Mouse (Mus musculus) spleen, embryonic (tissue): ENCODE measurements around the gene Pnrc2.

Source experiments
- CTCF ChIA-PET: fragments of 350-600 bp; sonication (Branson Sonifier 250); formaldehyde crosslinking; loops from one replicate; lab custom pipeline; 2022; lab: Charles Lee

The Pnrc2 gene

GRCm38 (mm10) chr4:135873526-135874202 is at the start of gene Pnrc2:
Pnrc2 (minus strand) TSS chr4:135873850.
- CTCF ChIA-PET = interaction anchor here (1.0 kb wide), 1 partner anchor 63 kb away, joined by 3 read pairs; no protein-coding TSS in a partner anchor

GRCm38 (mm10) chr4:135922190-135922589 is 48.5 kb upstream of the Pnrc2 start:
- CTCF ChIA-PET = interaction anchor here (1.9 kb wide), 1 partner anchor 9 kb away, joined by 5 read pairs; no protein-coding TSS in a partner anchor

- CTCF ChIA-PET = interaction anchor here (0.6 to 3.0 kb wide), 7 partner anchors 9 to 133 kb away, joined by 3 to 15 read pairs (median 4); partner anchors contain the start of gene Cnr2
These were observed 47.8 kb upstream of the Pnrc2 start for GRCm38 (mm10) chr4:135921257-135922120.

- CTCF ChIA-PET = interaction anchor here (0.5 to 3.0 kb wide), 10 partner anchors 8 to 134 kb away, joined by 3 to 15 read pairs (median 4); partner anchors contain the start of gene Cnr2
These were observed 46.9 kb upstream of the Pnrc2 start, which contains the start of gene Fuca1 for GRCm38 (mm10) chr4:135920304-135921241. Fuca1 (plus strand) TSS chr4:135920735.

- CTCF ChIA-PET = interaction anchor here (0.5 to 3.0 kb wide), 10 partner anchors 21 to 211 kb away, joined by 3 to 17 read pairs (median 6); partner anchors contain the start of gene Cnr2
These were observed 45.6 kb upstream of the Pnrc2 start for GRCm38 (mm10) chr4:135919280-135919639.

- CTCF ChIA-PET = interaction anchor here (0.6 to 3.0 kb wide), 8 partner anchors 12 to 211 kb away, joined by 3 to 15 read pairs (median 5); partner anchors contain the start of gene Cnr2
These were observed 45.1 kb upstream of the Pnrc2 start for GRCm38 (mm10) chr4:135918635-135919279.

- CTCF ChIA-PET = interaction anchor here (0.7 to 1.7 kb wide), 4 partner anchors 8 to 24 kb away, joined by 5 to 8 read pairs (median 6); partner anchors contain the start of genes Cnr2 and Fuca1
These were observed 39.8 kb upstream of the Pnrc2 start for GRCm38 (mm10) chr4:135913433-135913832.

- CTCF ChIA-PET = interaction anchor here (0.7 to 1.8 kb wide), 5 partner anchors 8 to 23 kb away, joined by 5 to 8 read pairs (median 5); partner anchors contain the start of genes Cnr2 and Fuca1
These were observed 39.2 kb upstream of the Pnrc2 start for GRCm38 (mm10) chr4:135912835-135913234.

- CTCF ChIA-PET = interaction anchor here (1.2 to 1.8 kb wide), 2 partner anchors 9 to 11 kb away, joined by 5 read pairs; partner anchors contain the start of gene Fuca1
These were observed 38.5 kb upstream of the Pnrc2 start for GRCm38 (mm10) chr4:135912164-135912563.

- CTCF ChIA-PET = interaction anchor here (1.0 to 1.8 kb wide), 2 partner anchors 11 to 15 kb away, joined by 3 to 5 read pairs; no protein-coding TSS in a partner anchor
These were observed 37.9 kb upstream of the Pnrc2 start for GRCm38 (mm10) chr4:135911531-135911930.

GRCm38 (mm10) chr4:135909326-135910066 is 35.8 kb upstream of the Pnrc2 start:
- CTCF ChIA-PET = interaction anchor here (0.5 to 1.7 kb wide), 4 partner anchors 14 to 140 kb away, joined by 3 to 7 read pairs (median 3); partner anchors contain the start of gene Cnr2

- CTCF ChIA-PET = interaction anchor here (0.7 to 1.0 kb wide), 2 partner anchors 8 to 10 kb away, joined by 3 to 5 read pairs; no protein-coding TSS in a partner anchor
These were observed 33.0 kb upstream of the Pnrc2 start for GRCm38 (mm10) chr4:135906633-135907032.

GRCm38 (mm10) chr4:135904810-135905209 is 31.2 kb upstream of the Pnrc2 start:
- CTCF ChIA-PET = interaction anchor here (0.6 kb wide), 2 partner anchors 12 to 1316 kb away, joined by 3 read pairs; no protein-coding TSS in a partner anchor

GRCm38 (mm10) chr4:135902606-135903242 is 29.1 kb upstream of the Pnrc2 start:
- CTCF ChIA-PET = interaction anchor here (1.7 kb wide), 1 partner anchor 16 kb away, joined by 5 read pairs; no protein-coding TSS in a partner anchor

- CTCF ChIA-PET = interaction anchor here (0.5 to 1.2 kb wide), 2 partner anchors 12 to 679 kb away, joined by 4 to 5 read pairs; no protein-coding TSS in a partner anchor
These were observed 26.4 kb upstream of the Pnrc2 start for GRCm38 (mm10) chr4:135900008-135900407.

- CTCF ChIA-PET = interaction anchor here (0.7 to 3.0 kb wide), 2 partner anchors 11 to 21 kb away, joined by 3 to 15 read pairs; partner anchors contain the start of gene Fuca1
These were observed 25.4 kb upstream of the Pnrc2 start for GRCm38 (mm10) chr4:135899050-135899448.

- CTCF ChIA-PET = interaction anchor here (0.6 to 3.0 kb wide), 4 partner anchors 8 to 22 kb away, joined by 3 to 15 read pairs (median 4); partner anchors contain the start of gene Fuca1
These were observed 24.9 kb upstream of the Pnrc2 start for GRCm38 (mm10) chr4:135898380-135899049.
